Mouse (Mus musculus): Measurements from ENCODE around the gene Nrap. TPM values are rescaled to one million over a fixed set of nuclear protein-coding genes. Genes with fewer than 3 reads are reported as not detected.

Gene Nrap
- 0.21 and 0.29 TPM in 2 replicates for polyA plus RNA-seq (2016; fragmentation: Nextera tagmentation; extraction: Ambion mirVana)

DNA sequence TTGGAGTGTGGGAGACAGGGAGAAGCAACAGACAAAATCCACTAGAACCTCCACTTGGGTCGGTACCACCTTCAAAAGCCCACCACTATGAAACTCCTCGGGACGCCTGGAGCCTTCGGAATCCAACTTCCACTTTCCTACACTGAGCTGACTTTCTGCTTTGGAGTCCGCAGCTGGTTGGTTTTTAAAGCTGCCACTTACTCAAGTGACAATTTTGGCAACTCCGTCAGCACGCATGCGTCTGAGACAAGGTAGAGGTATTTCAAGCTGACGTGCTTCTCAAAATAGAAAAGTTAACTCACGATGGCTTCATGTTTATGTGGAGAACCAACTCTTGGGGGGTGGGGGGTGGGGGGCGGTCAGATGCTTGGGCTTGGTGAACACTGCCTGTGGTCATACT, at the start of gene Nrap:
Gene Nrap (minus strand): TSS at position 159 of the 400 bp plus-strand sequence.
- no peaks in the 10 kb centered on the region for H3K36me3 ChIP-seq (replicated peaks)
- H3K9ac ChIP-seq: no peak within 1 kb of the TSS
- H3K27me3 ChIP-seq: peaks cover 17% of the 10 kb centered on the region
- H3K4me3 ChIP-seq (replicated peaks): no peak within 1 kb of the TSS
- no peak within 1 kb of the TSS for H3K27ac ChIP-seq
- ATAC-seq (ENCODE audit: low FRiP score): no peak
- no peak within 1 kb of the TSS for H3K4me2 ChIP-seq
- whole genome bisulfite sequencing: 91% methylated on average over 11 of the region's 11 CpGs
- no peaks in the 10 kb centered on the region for H3K9me3 ChIP-seq
- no peaks in the 10 kb centered on the region for H3K4me1 ChIP-seq

DNA sequence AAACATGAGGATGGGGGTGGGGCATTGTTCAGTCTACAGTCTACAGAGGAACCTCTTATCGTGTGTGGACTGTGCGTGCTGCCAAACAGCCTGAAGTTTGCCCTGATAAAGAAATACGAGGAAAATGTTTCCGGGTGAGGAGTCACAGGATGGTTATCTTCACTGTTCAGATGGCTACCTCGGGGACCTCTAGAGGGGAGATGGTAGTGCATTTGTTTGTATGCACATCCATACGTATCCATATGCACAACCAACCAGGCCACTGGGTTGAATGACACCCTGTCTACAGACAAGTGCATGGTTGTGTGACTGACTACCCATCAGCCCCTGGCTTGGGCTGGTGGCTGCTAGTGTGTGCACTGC, 49.2 kb upstream of the Nrap start:
- Histone ChIP-seq H3K27ac (no peak overlapping the region), H3K27me3 (no peaks in the 10 kb centered on the region), H3K36me3 (replicated peaks) (no peaks in the 10 kb centered on the region), H3K4me1 (no peaks in the 10 kb centered on the region), H3K4me3 (replicated peaks) (no peak overlapping the region), H3K4me2 (no peak overlapping the region), H3K9ac (no peak overlapping the region), H3K9me3 (no peaks in the 10 kb centered on the region)
- no peak for ATAC-seq (ENCODE audit: low FRiP score)
- WGBS: 95% methylated on average over 6 of the region's 6 CpGs

DNA sequence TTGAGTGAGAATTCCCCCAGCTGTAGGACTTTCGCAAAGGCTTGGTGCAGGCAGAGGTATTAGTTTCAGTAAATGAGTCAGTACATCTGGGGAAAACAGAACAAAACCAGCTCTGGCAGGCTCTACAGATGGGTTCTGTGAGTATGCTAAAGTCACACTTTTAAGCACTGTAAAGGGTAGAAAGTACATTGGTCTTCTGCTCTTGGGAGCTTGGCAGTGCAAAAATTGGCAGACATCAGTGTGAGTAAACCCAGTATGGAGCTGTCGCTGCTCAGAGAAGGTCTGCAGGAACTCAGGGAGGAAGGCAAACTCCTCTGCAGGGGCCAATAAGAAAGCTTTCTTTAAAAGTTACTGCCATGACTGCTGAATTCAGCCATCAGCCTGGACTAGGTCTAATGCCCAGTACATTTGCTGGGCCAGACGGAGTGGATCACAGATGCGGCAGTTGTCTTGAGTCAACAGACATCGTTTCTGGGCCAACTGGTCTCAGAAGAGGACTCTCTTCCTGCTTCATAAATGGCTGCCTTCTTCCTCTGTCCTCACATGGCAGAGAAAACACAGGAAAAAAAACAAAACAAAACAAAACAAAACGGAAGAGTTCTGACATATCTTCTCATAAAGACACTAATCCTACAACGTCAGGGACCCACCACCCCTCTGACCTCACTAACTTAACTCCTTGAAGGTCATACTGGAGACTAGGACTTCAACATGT, 48.7 kb upstream of the Nrap start:
- H3K9me3 ChIP-seq: no peaks in the 10 kb centered on the region
- H3K27me3 ChIP-seq: no peaks in the 10 kb centered on the region
- H3K4me3 ChIP-seq (replicated peaks): no peak overlapping the region
- H3K4me2 ChIP-seq: no peak overlapping the region
- no peaks in the 10 kb centered on the region for H3K36me3 ChIP-seq (replicated peaks)
- no peaks in the 10 kb centered on the region for H3K4me1 ChIP-seq
- 83% methylated on average over 7 of the region's 7 CpGs for WGBS
- no peak overlapping the region for H3K27ac ChIP-seq
- H3K9ac ChIP-seq: no peak overlapping the region
- no peak for ATAC-seq (ENCODE audit: low FRiP score)

DNA sequence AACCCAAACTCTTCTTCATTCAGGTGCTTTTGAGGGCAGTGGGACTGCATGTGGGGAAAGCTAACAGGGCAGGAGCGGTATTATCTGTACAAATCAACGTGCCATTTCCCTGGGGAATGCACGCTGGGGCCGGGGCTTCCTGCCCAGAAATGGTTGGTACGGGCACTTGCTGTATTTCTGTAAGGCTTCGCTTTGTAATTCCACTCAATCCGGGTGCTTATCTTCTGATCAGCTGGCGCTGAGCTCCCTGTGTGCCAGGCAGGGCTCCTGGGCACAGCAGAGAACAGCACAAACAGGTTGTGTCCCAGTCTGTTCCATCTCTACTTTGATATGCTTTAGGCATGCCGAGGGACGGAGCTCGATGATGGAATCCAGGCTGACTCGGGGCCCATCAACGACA, 46.5 kb upstream of the Nrap start:
- 96% methylated on average over 13 of the region's 13 CpGs for WGBS
- no peak for ATAC-seq (ENCODE audit: low FRiP score)
- no peak overlapping the region for H3K4me3 ChIP-seq (replicated peaks)
- no peaks in the 10 kb centered on the region for H3K27me3 ChIP-seq
- no peak overlapping the region for H3K9ac ChIP-seq
- no peaks in the 10 kb centered on the region for H3K4me1 ChIP-seq
- no peak overlapping the region for H3K4me2 ChIP-seq
- no peak overlapping the region for H3K27ac ChIP-seq
- no peaks in the 10 kb centered on the region for H3K9me3 ChIP-seq
- H3K36me3 ChIP-seq (replicated peaks): no peaks in the 10 kb centered on the region

DNA sequence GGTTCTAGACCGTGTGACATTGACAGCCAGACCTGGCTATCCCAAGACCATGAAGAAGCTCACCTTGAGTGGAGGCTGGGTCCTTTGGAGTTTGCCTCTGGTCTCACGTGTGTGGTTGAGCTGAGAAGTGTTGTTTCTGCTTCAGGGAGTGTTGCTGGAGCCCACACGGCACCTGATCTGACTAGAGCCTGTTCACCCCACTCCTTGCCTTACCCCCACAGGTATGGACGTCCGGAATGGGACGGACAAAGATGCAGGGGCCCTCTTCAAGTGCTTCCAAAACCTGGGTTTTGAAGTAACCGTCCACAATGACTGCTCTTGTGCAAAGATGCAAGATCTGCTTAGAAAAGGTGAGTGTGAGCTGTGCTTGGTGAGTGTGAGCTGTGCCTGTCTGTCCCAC, 43.7 kb upstream of the Nrap start:
- ATAC-seq (ENCODE audit: low FRiP score): no peak
- Histone ChIP-seq H3K9me3 (no peaks in the 10 kb centered on the region), H3K27ac (no peak overlapping the region), H3K4me1 (no peaks in the 10 kb centered on the region), H3K4me3 (replicated peaks) (no peak overlapping the region), H3K9ac (no peak overlapping the region), H3K4me2 (no peak overlapping the region), H3K36me3 (replicated peaks) (no peaks in the 10 kb centered on the region), H3K27me3 (no peaks in the 10 kb centered on the region)
- 88% methylated on average over 7 of the region's 7 CpGs for WGBS

DNA sequence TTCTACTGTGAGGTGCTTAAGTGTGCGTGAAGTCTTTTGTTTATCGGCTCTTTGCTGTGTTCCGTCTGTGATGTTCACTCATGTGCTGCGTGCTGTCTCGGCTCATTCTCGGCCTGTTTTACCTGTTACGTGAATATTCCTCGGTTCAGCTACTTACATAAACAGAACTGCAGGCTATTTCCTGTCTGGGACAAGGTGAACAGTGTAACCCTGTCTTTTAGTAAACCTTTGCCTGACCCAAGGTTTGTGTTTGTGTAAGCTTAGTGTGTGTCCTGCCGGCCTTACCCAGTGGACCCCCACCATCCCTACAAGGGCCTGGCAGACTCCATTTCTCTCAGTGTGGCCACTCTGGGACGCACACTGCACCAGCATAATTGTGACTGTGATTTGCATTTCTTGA, 42.9 kb upstream of the Nrap start:
- Histone ChIP-seq H3K4me2 (no peak overlapping the region), H3K27ac (no peak overlapping the region), H3K36me3 (replicated peaks) (no peaks in the 10 kb centered on the region), H3K4me3 (replicated peaks) (no peak overlapping the region), H3K9me3 (no peaks in the 10 kb centered on the region), H3K4me1 (no peaks in the 10 kb centered on the region), H3K9ac (no peak overlapping the region), H3K27me3 (no peaks in the 10 kb centered on the region)
- 84% methylated on average over 10 of the region's 10 CpGs for WGBS
- ATAC-seq (ENCODE audit: low FRiP score): no peak

DNA sequence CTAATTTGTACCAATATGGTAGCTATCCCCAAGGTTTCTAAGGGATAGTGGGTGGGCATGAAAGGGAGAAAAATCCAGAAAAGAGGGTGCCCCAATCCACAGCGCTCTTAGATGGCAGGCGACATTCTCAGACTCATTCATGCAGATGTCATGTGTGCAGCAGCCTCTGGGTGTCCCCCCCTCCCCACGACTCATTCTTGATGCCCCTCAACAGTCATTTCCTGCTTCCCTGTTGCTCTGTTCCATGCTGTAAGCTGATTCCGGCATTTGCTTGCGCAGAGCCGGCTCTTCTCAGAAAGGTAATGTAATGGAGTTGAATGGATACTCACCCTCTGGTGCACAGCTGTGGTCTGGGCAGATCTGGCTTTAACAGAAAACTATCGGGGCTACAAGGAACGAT, 40.5 kb upstream of the Nrap start:
- no peaks in the 10 kb centered on the region for H3K36me3 ChIP-seq (replicated peaks)
- H3K4me3 ChIP-seq (replicated peaks): no peak overlapping the region
- ATAC-seq (ENCODE audit: low FRiP score): no peak
- H3K4me1 ChIP-seq: peaks cover 8% of the 10 kb centered on the region
- 75% methylated on average over 8 of the region's 8 CpGs for WGBS
- H3K9ac ChIP-seq: no peak overlapping the region
- H3K9me3 ChIP-seq: no peaks in the 10 kb centered on the region
- H3K4me2 ChIP-seq: no peak overlapping the region
- no peaks in the 10 kb centered on the region; the same call in 1 of the 2 replicates for H3K27me3 ChIP-seq
- no peak overlapping the region for H3K27ac ChIP-seq

DNA sequence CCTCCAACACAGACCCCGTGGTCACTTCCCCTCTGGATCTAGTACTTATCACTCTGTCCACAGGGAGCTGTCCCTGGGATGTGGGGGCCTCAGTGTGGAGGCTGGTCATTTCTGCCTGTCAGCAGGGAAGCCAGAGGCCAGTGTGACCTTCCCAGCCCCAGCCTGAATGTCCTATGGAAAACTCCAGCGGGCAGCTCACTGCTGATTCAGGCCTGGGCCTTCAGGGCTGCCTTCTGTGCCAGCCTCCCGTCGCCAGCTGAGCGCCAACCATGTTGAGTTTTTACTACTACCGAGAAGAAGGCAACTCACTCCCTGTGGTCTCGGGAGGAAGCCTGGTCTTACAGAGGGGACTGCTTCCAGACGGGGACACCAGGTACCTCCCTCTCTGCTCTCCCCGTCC, 35.7 kb upstream of the Nrap start:
- no peak for ATAC-seq (ENCODE audit: low FRiP score)
- Histone ChIP-seq H3K36me3 (replicated peaks) (no peaks in the 10 kb centered on the region), H3K27ac (no peak overlapping the region), H3K9ac (no peak overlapping the region), H3K4me2 (no peak overlapping the region), H3K4me3 (replicated peaks) (no peak overlapping the region), H3K4me1 (peaks cover 16% of the 10 kb centered on the region), H3K9me3 (no peaks in the 10 kb centered on the region), H3K27me3 (no peaks in the 10 kb centered on the region; the same call in 1 of the 2 replicates)
- 67% methylated on average over 9 of the region's 9 CpGs for WGBS

DNA sequence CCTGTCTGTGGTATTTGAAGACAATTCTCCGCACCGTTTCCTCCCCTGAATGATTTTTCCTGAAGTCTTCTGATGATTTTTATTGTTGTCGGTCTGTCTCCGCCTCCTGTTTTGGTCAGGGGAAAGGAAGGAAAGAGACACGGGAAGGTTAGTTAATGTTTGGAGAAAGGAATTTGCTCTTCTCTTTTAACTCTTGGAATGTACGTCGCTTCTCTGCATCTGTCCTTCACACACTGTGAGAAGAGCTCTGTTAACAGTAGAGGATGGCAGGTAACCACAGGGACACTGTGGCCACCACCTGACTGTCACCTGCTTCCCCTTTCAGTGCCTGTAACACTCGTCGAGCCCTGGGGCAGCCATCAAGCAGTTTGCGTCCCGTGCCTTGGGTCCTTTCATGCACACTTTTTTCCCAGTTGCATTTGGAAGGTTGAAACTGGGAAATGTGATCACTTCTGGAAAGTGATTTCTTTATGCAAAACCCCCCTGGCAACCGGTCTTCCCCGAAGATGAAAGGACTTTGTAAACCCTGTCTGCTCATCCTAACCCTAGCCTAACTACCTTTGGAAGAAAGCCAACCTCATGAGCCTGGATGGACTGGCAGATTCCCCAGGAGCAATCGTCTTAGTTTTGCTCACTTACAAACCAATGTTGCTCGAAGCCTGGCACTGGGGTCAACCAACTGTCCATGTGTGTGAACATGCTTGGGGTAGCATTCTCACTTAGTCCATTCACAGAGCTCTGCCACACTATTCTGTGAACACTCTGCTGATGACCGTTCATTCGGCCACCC, 35.0 kb upstream of the Nrap start:
- H3K4me2 ChIP-seq: no peak overlapping the region
- WGBS: 85% methylated on average over 17 of the region's 17 CpGs
- ATAC-seq (ENCODE audit: low FRiP score): no peak
- no peaks in the 10 kb centered on the region for H3K36me3 ChIP-seq (replicated peaks)
- no peak overlapping the region for H3K9ac ChIP-seq
- H3K9me3 ChIP-seq: no peaks in the 10 kb centered on the region
- H3K27ac ChIP-seq: no peak overlapping the region
- no peaks in the 10 kb centered on the region; the same call in 1 of the 2 replicates for H3K27me3 ChIP-seq
- H3K4me1 ChIP-seq: peaks cover 16% of the 10 kb centered on the region
- H3K4me3 ChIP-seq (replicated peaks): no peak overlapping the region

DNA sequence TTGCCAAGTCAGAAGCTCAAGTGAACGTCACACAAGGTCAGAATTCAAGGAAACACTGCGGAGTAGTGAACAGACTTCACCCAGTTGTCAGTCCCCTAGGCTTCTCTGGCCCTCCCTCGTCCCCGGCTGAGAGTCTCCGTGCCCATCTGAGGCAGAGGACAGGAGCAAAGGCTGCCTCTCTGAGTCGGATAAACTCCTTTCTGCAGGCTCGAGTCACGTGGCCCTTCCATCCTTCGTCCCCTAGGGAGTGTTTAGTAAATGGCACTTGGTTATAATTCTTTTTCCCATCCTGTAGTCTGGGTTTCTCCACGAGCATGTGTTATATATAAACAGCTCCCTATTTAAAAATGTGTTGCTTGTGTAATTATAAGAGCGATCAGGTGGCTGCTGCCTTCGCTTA, 33.5 kb upstream of the Nrap start:
- peak; percentile 64 for ATAC-seq (ENCODE audit: low FRiP score)
- no peak overlapping the region for H3K4me2 ChIP-seq

DNA sequence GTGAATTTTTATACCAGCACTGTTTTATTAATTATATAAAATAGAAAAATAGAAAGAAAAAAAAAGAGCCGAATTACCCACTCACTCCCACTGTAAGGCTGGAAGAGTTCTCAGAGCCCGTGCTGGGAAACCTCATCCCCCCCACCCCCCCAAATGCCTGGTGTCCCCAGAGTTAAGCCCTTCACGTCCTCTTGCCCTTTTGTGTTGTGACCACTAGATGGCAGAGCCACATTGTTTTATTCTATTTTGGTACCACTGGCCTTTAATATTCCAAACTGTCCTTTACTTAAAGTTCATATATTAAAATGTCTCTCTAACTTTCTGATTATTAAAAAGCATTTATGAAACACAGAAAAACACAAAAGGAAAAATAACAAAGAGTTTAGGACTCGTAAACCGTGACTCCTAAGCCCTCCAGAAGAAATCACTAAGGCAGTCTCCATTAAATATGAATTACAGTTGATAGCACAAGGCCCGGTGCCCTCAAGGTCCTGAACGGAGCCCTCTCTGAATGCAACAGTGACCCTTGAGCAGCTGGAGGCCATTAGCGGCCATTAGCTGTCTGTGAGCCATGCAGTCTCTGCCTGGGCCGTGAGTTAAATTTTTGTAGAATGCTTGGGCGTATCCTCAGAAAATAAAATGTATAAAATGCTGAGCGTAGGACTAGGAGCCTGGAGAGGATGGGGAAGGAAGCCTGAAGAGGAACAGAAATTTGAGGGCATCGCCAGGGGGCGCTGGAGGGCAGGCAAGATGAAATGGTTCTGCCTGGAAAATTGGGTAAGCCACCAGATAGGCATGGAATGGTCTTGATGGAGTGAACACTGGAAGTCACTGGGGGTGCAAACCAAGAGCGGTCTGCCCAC, 32.9 kb upstream of the Nrap start:
- Histone ChIP-seq H3K4me3 (replicated peaks) (no peak overlapping the region), H3K4me2 (no peak overlapping the region), H3K4me1 (peaks cover 16% of the 10 kb centered on the region), H3K36me3 (replicated peaks) (no peaks in the 10 kb centered on the region), H3K27me3 (no peaks in the 10 kb centered on the region; the same call in 1 of the 2 replicates), H3K9me3 (no peaks in the 10 kb centered on the region), H3K9ac (no peak overlapping the region), H3K27ac (0 out of 2 replicates have a peak overlapping the region, but pooled peaks have one; percentile 56)
- ATAC-seq (ENCODE audit: low FRiP score): peak; percentile 53
- WGBS: 40% methylated on average over 14 of the region's 14 CpGs

More for the DNA sequence above, 33.5 kb upstream of the Nrap start:
- no peak overlapping the region for H3K27ac ChIP-seq
- H3K4me3 ChIP-seq (replicated peaks): no peak overlapping the region
- H3K27me3 ChIP-seq: no peaks in the 10 kb centered on the region; the same call in 1 of the 2 replicates
- H3K9me3 ChIP-seq: no peaks in the 10 kb centered on the region
- peaks cover 16% of the 10 kb centered on the region for H3K4me1 ChIP-seq
- no peaks in the 10 kb centered on the region for H3K36me3 ChIP-seq (replicated peaks)
- 54% methylated on average over 12 of the region's 12 CpGs for WGBS
- no peak overlapping the region; the same call in 1 of the 2 replicates for H3K9ac ChIP-seq

DNA sequence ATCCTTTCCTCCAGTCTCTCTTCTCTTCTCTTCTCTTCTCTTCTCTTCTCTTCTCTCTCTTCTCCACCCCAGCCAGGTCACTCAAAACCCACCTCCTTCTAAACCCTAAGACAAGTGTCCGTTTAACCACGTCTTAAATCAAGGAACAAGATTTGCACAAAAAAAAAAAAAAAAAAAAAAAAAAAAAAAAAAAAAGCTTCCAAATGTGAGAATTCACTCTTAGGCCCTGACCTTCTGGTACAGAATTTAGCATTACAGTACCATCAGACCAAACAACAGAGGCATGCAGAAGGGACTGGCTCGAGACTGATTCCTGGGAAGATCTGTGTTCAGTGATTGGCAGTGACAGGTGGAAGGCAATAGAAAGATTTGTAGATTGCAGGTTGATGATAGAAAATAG, 30.5 kb upstream of the Nrap start:
- Histone ChIP-seq H3K9me3 (no peaks in the 10 kb centered on the region), H3K27me3 (no peaks in the 10 kb centered on the region; the same call in 1 of the 2 replicates), H3K4me1 (peaks cover 8% of the 10 kb centered on the region), H3K9ac (no peak overlapping the region), H3K4me2 (no peak overlapping the region), H3K36me3 (replicated peaks) (no peaks in the 10 kb centered on the region), H3K4me3 (replicated peaks) (no peak overlapping the region), H3K27ac (no peak overlapping the region)
- no peak for ATAC-seq (ENCODE audit: low FRiP score)
- 88% methylated on average over 3 of the region's 3 CpGs for WGBS

Data from forebrain, embryonic 12.5 days (tissue).